Mouse (Mus musculus) liver, embryonic 14.5 days (tissue): ENCODE data around the gene Kcnk13. TPM values are rescaled to one million over a fixed set of nuclear protein-coding genes. Genes with fewer than 3 reads are reported as not detected.

Experiments used
- ATAC-seq: fragments of 200-750 bp; cut with Nextera tagmentation; 2 replicates; pipeline ENCODE4 v1.8.0; 2017; ENCODE audit warnings: moderate number of reproducible peaks, mild to moderate bottlenecking, moderate library complexity; ENCODE audit not compliant: insufficient read depth
- DNase-seq, 3 experiments: peaks; one replicate each; pipeline ENCODE4 v3.0.0-alpha.2; 2012 to 2013; ENCODE audit warnings: low read depth in 3 of 3, low spot score in 3 of 3
- H3K27ac ChIP-seq: fragments of 300-500 bp; sonication (generic); 2 replicates; pipeline ENCODE4 v1.5.1; 2014; ENCODE audit warnings: moderate library complexity, mild to moderate bottlenecking, control low read depth, inconsistent platforms
- H3K27me3 ChIP-seq: fragments of 300-500 bp; sonication (generic); 2 replicates; pipeline ENCODE4 v1.6.1; 2014; ENCODE audit warnings: mild to moderate bottlenecking, low read length, moderate library complexity; ENCODE audit not compliant: control insufficient read depth, insufficient read depth
- H3K36me3 ChIP-seq: fragments of 300-500 bp; sonication (generic); replicated peaks from 2 replicates; pipeline ENCODE4 v1.6.1; 2014; ENCODE audit warnings: low read depth; ENCODE audit not compliant: control insufficient read depth, insufficient read depth
- H3K4me1 ChIP-seq, 2 experiments: fragments of 200-500 bp in 1 of 2; fragments of 300-500 bp in 1 of 2; sonication (generic) in 1 of 2; replicated peaks; 2 replicates each; pipeline ENCODE4 v1.6.1; 2012 to 2014; ENCODE audit warnings: antibody characterized with exemption in 1 of 2, inconsistent platforms in 1 of 2, low read length in 1 of 2; ENCODE audit not compliant: control insufficient read depth in 2 of 2, insufficient read depth in 2 of 2
- H3K4me2 ChIP-seq: fragments of 300-500 bp; sonication (generic); 2 replicates; pipeline ENCODE4 v1.6.1; 2014; ENCODE audit warnings: low read depth, mild to moderate bottlenecking, control low read depth, moderate library complexity
- H3K4me3 ChIP-seq, 2 experiments: fragments of 200-500 bp in 1 of 2; fragments of 300-500 bp in 1 of 2; sonication (generic) in 1 of 2; 2 replicates each; pipeline ENCODE4 v1.5.1; 2012 to 2014; ENCODE audit warnings: low read depth in 2 of 2, low read length in 2 of 2, mild to moderate bottlenecking in 2 of 2, control low read depth in 1 of 2, inconsistent platforms in 1 of 2, moderate library complexity in 1 of 2; ENCODE audit not compliant: insufficient read depth in 1 of 2
- H3K9ac ChIP-seq: fragments of 300-500 bp; sonication (generic); replicated peaks from 2 replicates; pipeline ENCODE4 v1.6.1; 2014; ENCODE audit warnings: mild to moderate bottlenecking, control low read depth, moderate library complexity
- H3K9me3 ChIP-seq: fragments of 300-500 bp; sonication (generic); 2 replicates; pipeline ENCODE4 v1.6.1; 2016; ENCODE audit warnings: low read length, mixed read lengths; ENCODE audit not compliant: control insufficient read depth
- CTCF ChIP-seq: IDR thresholded peaks from 2 replicates; pipeline ENCODE4 v1.5.1; 2016; ENCODE audit warnings: antibody characterized with exemption, low read depth, control low read depth
- EP300 ChIP-seq: IDR thresholded peaks from 2 replicates; pipeline ENCODE4 v1.6.1; 2016; ENCODE audit warnings: antibody characterized with exemption, low read depth
- WGBS: fragments of 180-500 bp; shearing (Covaris S2); extraction: QIAGEN DNeasy Blood & Tissue Kit; methylation state at CpG from one replicate; pipeline ENCODE4 v1.1.7; 2014; ENCODE audit not compliant: insufficient replicate concordance; 5-methylcytosine and 5-hydroxymethylcytosine counted together
- polyA plus RNA-seq, 2 experiments: library from polyadenylated mRNA; depleted of rRNA in 1 of 2; stranded (reverse) in 1 of 2; unstranded in 1 of 2; fragments of >200 nt; fragmentation: Nextera tagmentation in 1 of 2; extraction: Ambion mirVana in 1 of 2; gene quantifications; 2 replicates each; pipeline versions ENCODE4 v1.2.1 to v1.2.3; 2012 to 2014

Kcnk13 gene
- polyA plus RNA-seq, 2 experiments = 0.23 to 0.48 TPM

DNA sequence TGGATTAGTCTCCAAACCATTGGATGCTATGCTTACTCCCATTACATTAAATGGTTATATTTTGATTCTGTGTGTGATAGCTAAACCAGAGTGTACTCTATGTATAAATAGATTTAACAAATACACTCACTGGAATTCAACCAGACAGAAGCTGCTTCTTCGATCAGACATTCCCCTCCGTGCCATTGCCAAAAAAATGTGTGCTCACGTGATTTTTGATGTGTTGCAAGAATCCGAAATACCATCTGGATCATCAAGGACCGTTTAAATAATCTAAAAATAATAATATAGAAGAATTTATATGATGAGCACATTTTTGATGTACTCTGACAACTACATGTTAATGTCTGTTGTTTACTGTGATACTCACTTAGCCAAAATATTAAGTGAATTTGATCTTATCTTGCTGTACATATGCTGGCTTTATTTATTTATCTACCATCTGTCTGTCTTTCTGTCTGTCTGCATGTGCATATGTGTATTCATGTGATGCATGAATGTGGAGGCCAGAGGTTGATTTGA lies 74.5 kb downstream of the Kcnk13 start:
- DNase-seq (no peak), ATAC-seq (no peak)
- Histone ChIP-seq H3K27me3 (no peaks in the 10 kb centered on the region), H3K9ac (no peak overlapping the region), H3K36me3 (no peaks in the 10 kb centered on the region), H3K4me2 (no peak overlapping the region), H3K9me3 (no peaks in the 10 kb centered on the region), H3K4me3 (no peak overlapping the region), H3K4me1 (no peaks in the 10 kb centered on the region), H3K27ac (no peak overlapping the region)
- no peak for TF ChIP-seq EP300
- no peak for TF ChIP-seq CTCF
- 66% methylated on average over 5 of the region's 5 CpGs for WGBS

- H3K9me3 ChIP-seq = no peaks in the 10 kb centered on the region
- no peak overlapping the region for H3K4me2 ChIP-seq
- H3K27ac ChIP-seq = no peak overlapping the region
- TF ChIP-seq EP300 (no peak), CTCF (no peak)
- H3K36me3 ChIP-seq = no peaks in the 10 kb centered on the region
- no peaks in the 10 kb centered on the region for H3K4me1 ChIP-seq
- DNase-seq = no peak
- no peak overlapping the region for H3K9ac ChIP-seq
- ATAC-seq = no peak
- H3K27me3 ChIP-seq = no peaks in the 10 kb centered on the region
- WGBS = 54% methylated on average over 8 of the region's 8 CpGs
- no peak overlapping the region for H3K4me3 ChIP-seq
These were observed 77.8 kb downstream of the Kcnk13 start for GRCm38 (mm10) chr12:100042116-100042515.

DNA sequence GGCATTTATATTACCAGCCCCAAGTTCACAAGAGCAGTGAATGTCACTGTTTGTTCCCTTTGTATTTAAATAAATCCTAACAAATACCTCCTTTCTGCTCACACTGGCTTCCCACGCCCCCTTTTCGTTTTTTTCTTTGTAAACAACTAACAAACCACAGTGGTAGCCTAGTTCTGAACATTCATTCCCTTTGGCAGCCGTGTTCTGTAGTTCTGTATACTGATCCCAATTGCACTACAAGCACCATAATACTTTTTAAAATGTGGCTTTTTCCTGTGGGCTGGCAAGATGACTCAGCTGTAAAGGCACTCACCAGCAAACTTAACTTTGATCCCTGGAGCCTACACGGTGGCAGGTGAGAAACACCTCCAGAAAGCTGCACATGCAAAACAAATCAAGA lies 80.4 kb downstream of the Kcnk13 start:
- WGBS = 24% methylated on average over 4 of the region's 4 CpGs
- Histone ChIP-seq H3K4me2 (no peak overlapping the region), H3K4me3 (no peak overlapping the region), H3K27me3 (no peaks in the 10 kb centered on the region), H3K9me3 (no peaks in the 10 kb centered on the region), H3K27ac (no peak overlapping the region), H3K36me3 (no peaks in the 10 kb centered on the region), H3K4me1 (no peaks in the 10 kb centered on the region), H3K9ac (no peak overlapping the region)
- ATAC-seq = no peak
- TF ChIP-seq EP300 (no peak), CTCF (no peak)
- DNase-seq = no peak

DNA sequence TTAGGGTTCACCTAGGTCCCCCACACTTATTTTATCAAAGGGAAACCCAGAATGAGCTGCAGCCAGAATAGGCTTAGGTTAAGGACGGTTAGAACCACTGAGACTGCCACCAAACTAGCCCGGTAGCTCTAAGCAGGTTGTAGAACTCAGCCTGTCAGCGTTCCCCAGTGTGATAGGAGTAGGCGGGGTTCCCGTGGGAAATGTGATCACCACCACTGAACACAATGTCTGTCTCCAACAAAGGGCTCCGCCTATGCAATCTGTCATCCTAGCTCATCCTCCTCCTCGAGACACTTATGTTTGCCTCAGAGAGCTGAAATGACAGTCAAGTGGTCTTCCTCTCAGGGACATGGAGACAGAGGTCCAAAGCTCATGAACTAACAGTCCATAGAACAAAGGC lies 86.3 kb downstream of the Kcnk13 start:
- no peaks in the 10 kb centered on the region for H3K27me3 ChIP-seq
- H3K4me1 ChIP-seq = no peaks in the 10 kb centered on the region
- no peaks in the 10 kb centered on the region for H3K9me3 ChIP-seq
- no peak overlapping the region for H3K4me3 ChIP-seq
- no peak overlapping the region for H3K9ac ChIP-seq
- H3K36me3 ChIP-seq = no peaks in the 10 kb centered on the region
- TF ChIP-seq EP300 (no peak), CTCF (no peak)
- DNase-seq = no peak
- H3K27ac ChIP-seq = no peak overlapping the region
- whole genome bisulfite sequencing = 55% methylated on average over 7 of the region's 7 CpGs
- no peak overlapping the region for H3K4me2 ChIP-seq
- ATAC-seq = no peak

GRCm38 (mm10) chr12:100053617-100054016 lies 89.3 kb downstream of the Kcnk13 start:
- no peak overlapping the region for H3K4me3 ChIP-seq
- TF ChIP-seq EP300 = no peak
- TF ChIP-seq CTCF = no peak
- DNase-seq (no peak), ATAC-seq (no peak)
- H3K4me1 ChIP-seq = no peaks in the 10 kb centered on the region
- H3K9ac ChIP-seq = no peak overlapping the region
- 60% methylated on average over 5 of the region's 5 CpGs for WGBS
- H3K27me3 ChIP-seq = no peaks in the 10 kb centered on the region
- H3K36me3 ChIP-seq = no peaks in the 10 kb centered on the region
- H3K27ac ChIP-seq = no peak overlapping the region
- no peaks in the 10 kb centered on the region for H3K9me3 ChIP-seq
- H3K4me2 ChIP-seq = no peak overlapping the region
